10 mouse cellular contexts compared by ENCODE assay signal in genomic region chr17:26953201-26953600, GRCm38 (mm10). TPM values are rescaled to one million over a fixed set of nuclear protein-coding genes. Genes with fewer than 3 reads are reported as not detected.
A peak's percentile ranks its signal among the peaks of the same experiment; 100 is the strongest.
DNase-seq lines count a peak whose midpoint lies in the region; ATAC-seq lines count a peak whose summit lies in the region.
"Had no signal": no experiment of that assay in that cellular context is flagged by ENCODE, and none has a peak within 500 bp of the region (broad histone marks: within the 10 kb centered on the region; RNA-seq: fewer than 3 reads in every experiment).

No protein-coding gene starts in this region.

- no peaks in the 10 kb centered on the region for H3K27me3 ChIP-seq in kidney, embryonic 14.5 days (ENCODE audit: control insufficient read depth, insufficient read depth, low read length)
- no peaks in the 10 kb centered on the region for H3K27me3 ChIP-seq in embryonic facial prominence, embryonic 14.5 days (replicated peaks; ENCODE audit: control insufficient read depth, insufficient read depth, low read length)
- H3K27me3 ChIP-seq in hindbrain, embryonic 12.5 days, result no peaks in the 10 kb centered on the region
- H3K27me3 ChIP-seq in midbrain, embryonic 12.5 days, result no peaks in the 10 kb centered on the region

- DNase-seq in kidney, postnatal 10 days, result no peak
- no peak for DNase-seq in embryonic facial prominence, embryonic 14.5 days (ENCODE audit: low spot score)
- DNase-seq in cerebellum, postnatal 25 days, result no peak
- DNase-seq in adrenal gland, adult 18-20 months (ENCODE audit: low spot score in 2 of 2), result no peak
- DNase-seq: adrenal gland, postnatal 10 days; kidney, adult 18-20 months had no signal

- H3K9me3 ChIP-seq in kidney, embryonic 14.5 days (ENCODE audit: control insufficient read depth, low read length), result no peaks in the 10 kb centered on the region
- no peaks in the 10 kb centered on the region for H3K9me3 ChIP-seq in embryonic facial prominence, embryonic 14.5 days (ENCODE audit: control insufficient read depth, low read length)
- H3K9me3 ChIP-seq in hindbrain, embryonic 12.5 days (replicated peaks), result no peaks in the 10 kb centered on the region
- no peaks in the 10 kb centered on the region for H3K9me3 ChIP-seq in midbrain, embryonic 12.5 days

- WGBS in kidney, embryonic 14.5 days, result 24% methylated on average over 6 of the region's 6 CpGs
- WGBS in embryonic facial prominence, embryonic 14.5 days, result 24% methylated on average over 6 of the region's 6 CpGs
- 25% methylated on average over 6 of the region's 6 CpGs for WGBS in hindbrain, embryonic 12.5 days
- 12% methylated on average over 6 of the region's 6 CpGs for WGBS in midbrain, embryonic 12.5 days

- H3K27ac ChIP-seq in kidney, embryonic 14.5 days (ENCODE audit: low read depth, low read length), result no peak overlapping the region
- no peak overlapping the region for H3K27ac ChIP-seq in embryonic facial prominence, embryonic 14.5 days (replicated peaks; ENCODE audit: low read depth, low read length)
- peak overlapping the region; percentile 48; the same call in 1 of the 2 replicates for H3K27ac ChIP-seq in hindbrain, embryonic 12.5 days
- H3K27ac ChIP-seq in midbrain, embryonic 12.5 days (replicated peaks), result peak overlapping the region; percentile 30; the same call in 1 of the 2 replicates

- peaks cover 33% of the 10 kb centered on the region for H3K36me3 ChIP-seq in kidney, embryonic 14.5 days (ENCODE audit: control insufficient read depth, insufficient read depth, low read length)
- H3K36me3 ChIP-seq in embryonic facial prominence, embryonic 14.5 days (ENCODE audit: control insufficient read depth, insufficient read depth, low read length), result peaks cover 35% of the 10 kb centered on the region
- peaks cover 37% of the 10 kb centered on the region for H3K36me3 ChIP-seq in hindbrain, embryonic 12.5 days
- peaks cover 37% of the 10 kb centered on the region for H3K36me3 ChIP-seq in midbrain, embryonic 12.5 days

- peaks cover 53% of the 10 kb centered on the region for H3K4me1 ChIP-seq in kidney, embryonic 14.5 days (ENCODE audit: control insufficient read depth, insufficient read depth, low read length)
- H3K4me1 ChIP-seq in embryonic facial prominence, embryonic 14.5 days (ENCODE audit: control insufficient read depth, insufficient read depth, low read length), result peaks cover 43% of the 10 kb centered on the region
- H3K4me1 ChIP-seq in hindbrain, embryonic 12.5 days, result peaks cover 62% of the 10 kb centered on the region
- H3K4me1 ChIP-seq in midbrain, embryonic 12.5 days, result peaks cover 56% of the 10 kb centered on the region

- H3K4me2 ChIP-seq in kidney, embryonic 14.5 days (replicated peaks; ENCODE audit: low read depth, low read length), result peak overlapping the region; percentile 55
- peak overlapping the region; percentile 69 for H3K4me2 ChIP-seq in embryonic facial prominence, embryonic 14.5 days (ENCODE audit: low read depth, low read length)
- peak overlapping the region; percentile 99 for H3K4me2 ChIP-seq in hindbrain, embryonic 12.5 days (replicated peaks)
- peak overlapping the region; percentile 100 for H3K4me2 ChIP-seq in midbrain, embryonic 12.5 days (replicated peaks)

- ATAC-seq in kidney, embryonic 14.5 days (ENCODE audit: low FRiP score, low TSS enrichment), result no peak
- ATAC-seq in embryonic facial prominence, embryonic 14.5 days (ENCODE audit: low read depth), result no peak
- ATAC-seq in hindbrain, embryonic 12.5 days (ENCODE audit: low FRiP score), result no peak
- no peak for ATAC-seq in midbrain, embryonic 12.5 days (ENCODE audit: low FRiP score, low read depth)
- ATAC-seq in CD4-positive, CD25-positive, alpha-beta regulatory T cell, adult 4 months, result no peak

- no peak overlapping the region for H3K9ac ChIP-seq in kidney, embryonic 14.5 days (ENCODE audit: low read depth, low read length)
- H3K9ac ChIP-seq in embryonic facial prominence, embryonic 14.5 days (ENCODE audit: low read depth, low read length), result peak overlapping the region; percentile 12; the same call in 1 of the 2 replicates
- H3K9ac ChIP-seq in hindbrain, embryonic 12.5 days, result peak overlapping the region; percentile 97
- peak overlapping the region; percentile 97 for H3K9ac ChIP-seq in midbrain, embryonic 12.5 days (replicated peaks)

- peak overlapping the region; percentile 34; the same call in 1 of the 2 replicates for H3K4me3 ChIP-seq in kidney, embryonic 14.5 days (ENCODE audit: low read length)
- peak overlapping the region; percentile 38; the same call in 1 of the 2 replicates for H3K4me3 ChIP-seq in embryonic facial prominence, embryonic 14.5 days (ENCODE audit: low read depth, low read length)
- H3K4me3 ChIP-seq in hindbrain, embryonic 12.5 days, result peak overlapping the region; percentile 41
- peak overlapping the region; percentile 46 for H3K4me3 ChIP-seq in midbrain, embryonic 12.5 days

RNA-seq across cellular contexts. Expression of gene Syngap1, which starts 12.1 kb away (rescaled TPM):
- polyA plus RNA-seq in kidney, embryonic 14.5 days (2014; fragmentation: Nextera tagmentation; extraction: Ambion mirVana), result 2.6 and 3.5 TPM in 2 replicates
- polyA plus RNA-seq in embryonic facial prominence, embryonic 14.5 days (2014; fragmentation: Nextera tagmentation; extraction: Ambion mirVana), result 1.4 and 2.6 TPM in 2 replicates
- polyA plus RNA-seq in hindbrain, embryonic 12.5 days (2016; fragmentation: Nextera tagmentation; extraction: Ambion mirVana), result 4.2 and 4.4 TPM in 2 replicates
- 3.3 and 3.6 TPM in 2 replicates for polyA plus RNA-seq in midbrain, embryonic 12.5 days (2016; fragmentation: Nextera tagmentation; extraction: Ambion mirVana)
- polyA plus RNA-seq in CD4-positive, CD25-positive, alpha-beta regulatory T cell, adult 4 months (2017; shearing (Covaris generic)), result not detected
- total RNA-seq in adrenal gland, adult 18-20 months (2021), result 10 to 100 TPM; 16.6 to 19.1 TPM

RNA-seq across cellular contexts. Expression of gene Cuta, which starts 13.8 kb away (rescaled TPM):
- 164 and 182 TPM in 2 replicates for polyA plus RNA-seq in kidney, embryonic 14.5 days (2014; fragmentation: Nextera tagmentation; extraction: Ambion mirVana)
- 142 and 148 TPM in 2 replicates for polyA plus RNA-seq in embryonic facial prominence, embryonic 14.5 days (2014; fragmentation: Nextera tagmentation; extraction: Ambion mirVana)
- polyA plus RNA-seq in hindbrain, embryonic 12.5 days (2016; fragmentation: Nextera tagmentation; extraction: Ambion mirVana), result 131 and 149 TPM in 2 replicates
- polyA plus RNA-seq in midbrain, embryonic 12.5 days (2016; fragmentation: Nextera tagmentation; extraction: Ambion mirVana), result 156 and 159 TPM in 2 replicates
- 100 to 1,000 TPM; 153 to 166 TPM for polyA plus RNA-seq in CD4-positive, CD25-positive, alpha-beta regulatory T cell, adult 4 months (2017; shearing (Covaris generic))
- 100 to 1,000 TPM; 129 to 141 TPM for total RNA-seq in adrenal gland, adult 18-20 months (2021)

RNA-seq across cellular contexts. Expression of gene Zbtb9, which starts 19.8 kb away (rescaled TPM):
- 6.3 and 12.8 TPM in 2 replicates for polyA plus RNA-seq in kidney, embryonic 14.5 days (2014; fragmentation: Nextera tagmentation; extraction: Ambion mirVana)
- 9.0 and 9.1 TPM in 2 replicates for polyA plus RNA-seq in embryonic facial prominence, embryonic 14.5 days (2014; fragmentation: Nextera tagmentation; extraction: Ambion mirVana)
- polyA plus RNA-seq in hindbrain, embryonic 12.5 days (2016; fragmentation: Nextera tagmentation; extraction: Ambion mirVana), result 19.4 and 19.7 TPM in 2 replicates
- 18.5 and 19.9 TPM in 2 replicates for polyA plus RNA-seq in midbrain, embryonic 12.5 days (2016; fragmentation: Nextera tagmentation; extraction: Ambion mirVana)
- polyA plus RNA-seq in CD4-positive, CD25-positive, alpha-beta regulatory T cell, adult 4 months (2017; shearing (Covaris generic)), result 10 to 100 TPM; 11.5 to 15.6 TPM
- 1 to 10 TPM; 6.4 to 8.0 TPM for total RNA-seq in adrenal gland, adult 18-20 months (2021)

RNA-seq across cellular contexts. Expression of gene Phf1, which starts 20.3 kb away (rescaled TPM):
- 6.0 TPM in 2 replicates for polyA plus RNA-seq in kidney, embryonic 14.5 days (2014; fragmentation: Nextera tagmentation; extraction: Ambion mirVana)
- 10.0 and 12.0 TPM in 2 replicates for polyA plus RNA-seq in embryonic facial prominence, embryonic 14.5 days (2014; fragmentation: Nextera tagmentation; extraction: Ambion mirVana)
- polyA plus RNA-seq in hindbrain, embryonic 12.5 days (2016; fragmentation: Nextera tagmentation; extraction: Ambion mirVana), result 14.6 and 15.7 TPM in 2 replicates
- 11.6 and 11.9 TPM in 2 replicates for polyA plus RNA-seq in midbrain, embryonic 12.5 days (2016; fragmentation: Nextera tagmentation; extraction: Ambion mirVana)
- polyA plus RNA-seq in CD4-positive, CD25-positive, alpha-beta regulatory T cell, adult 4 months (2017; shearing (Covaris generic)), result 10 to 100 TPM; 11.1 to 12.1 TPM
- total RNA-seq in adrenal gland, adult 18-20 months (2021), result 10 to 100 TPM; 45.4 to 46.7 TPM

RNA-seq across cellular contexts. Expression of gene Kifc5b, which starts 36.3 kb away (rescaled TPM):
- polyA plus RNA-seq in kidney, embryonic 14.5 days (2014; fragmentation: Nextera tagmentation; extraction: Ambion mirVana), result 6.9 and 11.2 TPM in 2 replicates
- polyA plus RNA-seq in embryonic facial prominence, embryonic 14.5 days (2014; fragmentation: Nextera tagmentation; extraction: Ambion mirVana), result 3.0 and 4.7 TPM in 2 replicates
- 5.4 and 5.5 TPM in 2 replicates for polyA plus RNA-seq in hindbrain, embryonic 12.5 days (2016; fragmentation: Nextera tagmentation; extraction: Ambion mirVana)
- 6.3 and 9.1 TPM in 2 replicates for polyA plus RNA-seq in midbrain, embryonic 12.5 days (2016; fragmentation: Nextera tagmentation; extraction: Ambion mirVana)
- 1 to 10 TPM; 1.4 to 3.3 TPM for polyA plus RNA-seq in CD4-positive, CD25-positive, alpha-beta regulatory T cell, adult 4 months (2017; shearing (Covaris generic))
- 1 to 10 TPM; 1.1 to 1.2 TPM for total RNA-seq in adrenal gland, adult 18-20 months (2021)

Comparison
In these comparisons a context has a peak if more than half of its experiments do, and no peak if none do; other contexts are left out.
1. H3K27ac ChIP-seq: peak in hindbrain, embryonic 12.5 days (single experiment) and midbrain, embryonic 12.5 days (single experiment); none in kidney, embryonic 14.5 days (single experiment) and embryonic facial prominence, embryonic 14.5 days (single experiment).
2. Peak in every context shown above with its lines, with median percentiles within 50 percentile points of each other: H3K4me2 ChIP-seq and H3K4me3 ChIP-seq.